Mouse (Mus musculus): ENCODE measurements around the gene Nrf1. TPM values are rescaled to one million over a fixed set of nuclear protein-coding genes. Genes with fewer than 3 reads are reported as not detected.

Gene Nrf1
- polyA plus RNA-seq, 1 experiment, result 116 TPM

GRCm38 (mm10) chr6:30062544-30062943 lies 14.8 kb downstream of the Nrf1 start:
- TF ChIP-seq POLR2A (IDR thresholded peaks at IDR 0.05; ENCODE audit: control insufficient read depth, extremely low read depth, insufficient read depth, low read length, poor library complexity), result no peak
- TF ChIP-seq CTCF (IDR thresholded peaks at IDR 0.05; ENCODE audit: borderline replicate concordance, control insufficient read depth, extremely low read depth, insufficient read depth, low read length, poor library complexity), result no peak
- no peaks in the 10 kb centered on the region for H3K36me3 ChIP-seq (ENCODE audit: control insufficient read depth, insufficient read depth, low read length)
- WGBS, result 98% methylated on average over 2 of the region's 2 CpGs
- no peaks in the 10 kb centered on the region for H3K27me3 ChIP-seq (ENCODE audit: control insufficient read depth, insufficient read depth, low read length)
- no peak for DNase-seq
- H3K4me3 ChIP-seq (ENCODE audit: control insufficient read depth, insufficient read depth, low read length), result no peak overlapping the region
- H3K27ac ChIP-seq (ENCODE audit: control insufficient read depth, insufficient read depth, low read length), result no peak overlapping the region
- peaks cover 3% of the 10 kb centered on the region for H3K4me1 ChIP-seq (replicated peaks; ENCODE audit: control insufficient read depth, insufficient read depth, low read length)

- 86% methylated on average over 2 of the region's 2 CpGs for WGBS
- TF ChIP-seq CTCF (IDR thresholded peaks at IDR 0.05; ENCODE audit: borderline replicate concordance, control insufficient read depth, extremely low read depth, insufficient read depth, low read length, poor library complexity), result no peak
- TF ChIP-seq POLR2A (IDR thresholded peaks at IDR 0.05; ENCODE audit: control insufficient read depth, extremely low read depth, insufficient read depth, low read length, poor library complexity), result no peak
- no peak overlapping the region for H3K4me3 ChIP-seq (ENCODE audit: control insufficient read depth, insufficient read depth, low read length)
- H3K27me3 ChIP-seq (ENCODE audit: control insufficient read depth, insufficient read depth, low read length), result no peaks in the 10 kb centered on the region
- H3K27ac ChIP-seq (ENCODE audit: control insufficient read depth, insufficient read depth, low read length), result no peak overlapping the region
- H3K36me3 ChIP-seq (ENCODE audit: control insufficient read depth, insufficient read depth, low read length), result no peaks in the 10 kb centered on the region
- DNase-seq, result no peak
- H3K4me1 ChIP-seq (replicated peaks; ENCODE audit: control insufficient read depth, insufficient read depth, low read length), result peaks cover 3% of the 10 kb centered on the region
Measured at GRCm38 (mm10) chr6:30065369-30065768, 17.6 kb downstream of the Nrf1 start.

- no peak overlapping the region for H3K27ac ChIP-seq (ENCODE audit: control insufficient read depth, insufficient read depth, low read length)
- H3K27me3 ChIP-seq (ENCODE audit: control insufficient read depth, insufficient read depth, low read length), result no peaks in the 10 kb centered on the region
- no peaks in the 10 kb centered on the region for H3K36me3 ChIP-seq (ENCODE audit: control insufficient read depth, insufficient read depth, low read length)
- H3K4me3 ChIP-seq (ENCODE audit: control insufficient read depth, insufficient read depth, low read length), result no peak overlapping the region
- no peak for DNase-seq
- TF ChIP-seq POLR2A (IDR thresholded peaks at IDR 0.05; ENCODE audit: control insufficient read depth, extremely low read depth, insufficient read depth, low read length, poor library complexity), result no peak
- no peak for TF ChIP-seq CTCF (IDR thresholded peaks at IDR 0.05; ENCODE audit: borderline replicate concordance, control insufficient read depth, extremely low read depth, insufficient read depth, low read length, poor library complexity)
- WGBS, result 99% methylated on average over 2 of the region's 2 CpGs
- H3K4me1 ChIP-seq (replicated peaks; ENCODE audit: control insufficient read depth, insufficient read depth, low read length), result peaks cover 3% of the 10 kb centered on the region
Measured at GRCm38 (mm10) chr6:30066746-30067145, 19.0 kb downstream of the Nrf1 start.

- 96% methylated on average over 3 of the region's 3 CpGs for WGBS
- peaks cover 3% of the 10 kb centered on the region; the same call in 1 of the 2 replicates for H3K4me1 ChIP-seq (replicated peaks; ENCODE audit: control insufficient read depth, insufficient read depth, low read length)
- H3K36me3 ChIP-seq (ENCODE audit: control insufficient read depth, insufficient read depth, low read length), result no peaks in the 10 kb centered on the region
- TF ChIP-seq POLR2A (IDR thresholded peaks at IDR 0.05; ENCODE audit: control insufficient read depth, extremely low read depth, insufficient read depth, low read length, poor library complexity) (no peak), CTCF (IDR thresholded peaks at IDR 0.05; ENCODE audit: borderline replicate concordance, control insufficient read depth, extremely low read depth, insufficient read depth, low read length, poor library complexity) (no peak)
- H3K4me3 ChIP-seq (ENCODE audit: control insufficient read depth, insufficient read depth, low read length), result no peak overlapping the region
- DNase-seq, result peak; percentile 28
- no peaks in the 10 kb centered on the region for H3K27me3 ChIP-seq (ENCODE audit: control insufficient read depth, insufficient read depth, low read length)
- H3K27ac ChIP-seq (ENCODE audit: control insufficient read depth, insufficient read depth, low read length), result no peak overlapping the region
Measured at GRCm38 (mm10) chr6:30072476-30072875, 24.7 kb downstream of the Nrf1 start.

- H3K4me3 ChIP-seq (ENCODE audit: control insufficient read depth, insufficient read depth, low read length), result no peak overlapping the region
- TF ChIP-seq POLR2A (IDR thresholded peaks at IDR 0.05; ENCODE audit: control insufficient read depth, extremely low read depth, insufficient read depth, low read length, poor library complexity) (no peak), CTCF (IDR thresholded peaks at IDR 0.05; ENCODE audit: borderline replicate concordance, control insufficient read depth, extremely low read depth, insufficient read depth, low read length, poor library complexity) (no peak)
- no peaks in the 10 kb centered on the region for H3K36me3 ChIP-seq (ENCODE audit: control insufficient read depth, insufficient read depth, low read length)
- H3K27ac ChIP-seq (ENCODE audit: control insufficient read depth, insufficient read depth, low read length), result no peak overlapping the region
- 93% methylated on average over 4 of the region's 4 CpGs for WGBS
- peaks cover 3% of the 10 kb centered on the region; the same call in 1 of the 2 replicates for H3K4me1 ChIP-seq (replicated peaks; ENCODE audit: control insufficient read depth, insufficient read depth, low read length)
- no peak for DNase-seq
- no peaks in the 10 kb centered on the region for H3K27me3 ChIP-seq (ENCODE audit: control insufficient read depth, insufficient read depth, low read length)
Measured at GRCm38 (mm10) chr6:30078938-30079529, 31.2 kb downstream of the Nrf1 start.

- Histone ChIP-seq H3K4me3 (ENCODE audit: control insufficient read depth, insufficient read depth, low read length) (no peak overlapping the region), H3K27ac (ENCODE audit: control insufficient read depth, insufficient read depth, low read length) (no peak overlapping the region), H3K27me3 (ENCODE audit: control insufficient read depth, insufficient read depth, low read length) (no peaks in the 10 kb centered on the region), H3K36me3 (ENCODE audit: control insufficient read depth, insufficient read depth, low read length) (no peaks in the 10 kb centered on the region), H3K4me1 (replicated peaks; ENCODE audit: control insufficient read depth, insufficient read depth, low read length) (peaks cover 3% of the 10 kb centered on the region; the same call in 1 of the 2 replicates)
- peak; percentile 14 for DNase-seq
- TF ChIP-seq CTCF (IDR thresholded peaks at IDR 0.05; ENCODE audit: borderline replicate concordance, control insufficient read depth, extremely low read depth, insufficient read depth, low read length, poor library complexity) (no peak), POLR2A (IDR thresholded peaks at IDR 0.05; ENCODE audit: control insufficient read depth, extremely low read depth, insufficient read depth, low read length, poor library complexity) (no peak)
- WGBS, result 90% methylated on average over 3 of the region's 3 CpGs
Measured at GRCm38 (mm10) chr6:30081339-30081738, 33.6 kb downstream of the Nrf1 start.

- no peaks in the 10 kb centered on the region for H3K36me3 ChIP-seq (ENCODE audit: control insufficient read depth, insufficient read depth, low read length)
- WGBS, result 97% methylated on average over 1 of the region's 1 CpGs
- no peak for TF ChIP-seq CTCF (IDR thresholded peaks at IDR 0.05; ENCODE audit: borderline replicate concordance, control insufficient read depth, extremely low read depth, insufficient read depth, low read length, poor library complexity)
- no peak for TF ChIP-seq POLR2A (IDR thresholded peaks at IDR 0.05; ENCODE audit: control insufficient read depth, extremely low read depth, insufficient read depth, low read length, poor library complexity)
Measured at GRCm38 (mm10) chr6:30083307-30083706, 35.5 kb downstream of the Nrf1 start.

More at GRCm38 (mm10) chr6:30083307-30083706, 35.5 kb downstream of the Nrf1 start:
- Histone ChIP-seq H3K27me3 (ENCODE audit: control insufficient read depth, insufficient read depth, low read length) (no peaks in the 10 kb centered on the region), H3K4me3 (ENCODE audit: control insufficient read depth, insufficient read depth, low read length) (no peak overlapping the region), H3K27ac (ENCODE audit: control insufficient read depth, insufficient read depth, low read length) (no peak overlapping the region), H3K4me1 (replicated peaks; ENCODE audit: control insufficient read depth, insufficient read depth, low read length) (no peaks in the 10 kb centered on the region)
- DNase-seq, result no peak

Data from thymus, adult 2 months (tissue).